Mouse (Mus musculus) hindbrain, embryonic 14.5 days (tissue): ENCODE measurements around the gene AW549877. TPM values are rescaled to one million over a fixed set of nuclear protein-coding genes. Genes with fewer than 3 reads are reported as not detected.

Source experiments
- ATAC-seq: fragments of 200-750 bp; cut with Nextera tagmentation; 2 replicates; pipeline ENCODE4 v1.8.0; 2017; ENCODE audit warnings: moderate number of reproducible peaks, mild to moderate bottlenecking, moderate TSS enrichment, moderate library complexity; ENCODE audit not compliant: low FRiP score
- DNase-seq: peaks from one replicate; pipeline ENCODE4 v3.0.0-alpha.2; 2015; ENCODE audit warnings: low spot score
- H3K27ac ChIP-seq: fragments of 300-500 bp; sonication (generic); 2 replicates; pipeline ENCODE4 v1.5.1; 2014; ENCODE audit warnings: mild to moderate bottlenecking, moderate library complexity
- H3K27me3 ChIP-seq: fragments of 300-500 bp; sonication (generic); 2 replicates; pipeline ENCODE4 v1.6.1; 2014; ENCODE audit warnings: mild to moderate bottlenecking, low read length, mixed read lengths; ENCODE audit not compliant: control insufficient read depth, insufficient read depth
- H3K36me3 ChIP-seq: fragments of 300-500 bp; sonication (generic); replicated peaks from 2 replicates; pipeline ENCODE4 v1.6.1; 2014; ENCODE audit not compliant: control insufficient read depth, insufficient read depth
- H3K4me1 ChIP-seq: fragments of 300-500 bp; sonication (generic); replicated peaks from 2 replicates; pipeline ENCODE4 v1.6.1; 2014; ENCODE audit warnings: antibody characterized with exemption, low read length, mixed read lengths; ENCODE audit not compliant: control insufficient read depth, insufficient read depth
- H3K4me2 ChIP-seq: fragments of 300-500 bp; sonication (generic); replicated peaks from 2 replicates; pipeline ENCODE4 v1.6.1; 2014; ENCODE audit warnings: mild to moderate bottlenecking, moderate library complexity
- H3K4me3 ChIP-seq: fragments of 300-500 bp; sonication (generic); replicated peaks from 2 replicates; pipeline ENCODE4 v1.5.1; 2014; ENCODE audit warnings: mild to moderate bottlenecking, low read length
- H3K9ac ChIP-seq: fragments of 300-500 bp; sonication (generic); 2 replicates; pipeline ENCODE4 v1.6.1; 2014
- H3K9me3 ChIP-seq: fragments of 300-500 bp; sonication (generic); 2 replicates; pipeline ENCODE4 v1.6.1; 2016; ENCODE audit warnings: low read length; ENCODE audit not compliant: control insufficient read depth
- WGBS: fragments of 180-500 bp; shearing (Covaris S2); extraction: QIAGEN DNeasy Blood & Tissue Kit; methylation state at CpG from one replicate; pipeline ENCODE4 v1.1.7; 2014; 5-methylcytosine and 5-hydroxymethylcytosine counted together
- polyA plus RNA-seq: library from polyadenylated mRNA; unstranded; fragments of >200 nt; fragmentation: Nextera tagmentation; extraction: Ambion mirVana; gene quantifications from 2 replicates; pipeline ENCODE4 v1.2.1, GENCODE M21; 2014

The AW549877 gene
- 56.5 and 62.9 TPM in 2 replicates for polyA plus RNA-seq

DNA sequence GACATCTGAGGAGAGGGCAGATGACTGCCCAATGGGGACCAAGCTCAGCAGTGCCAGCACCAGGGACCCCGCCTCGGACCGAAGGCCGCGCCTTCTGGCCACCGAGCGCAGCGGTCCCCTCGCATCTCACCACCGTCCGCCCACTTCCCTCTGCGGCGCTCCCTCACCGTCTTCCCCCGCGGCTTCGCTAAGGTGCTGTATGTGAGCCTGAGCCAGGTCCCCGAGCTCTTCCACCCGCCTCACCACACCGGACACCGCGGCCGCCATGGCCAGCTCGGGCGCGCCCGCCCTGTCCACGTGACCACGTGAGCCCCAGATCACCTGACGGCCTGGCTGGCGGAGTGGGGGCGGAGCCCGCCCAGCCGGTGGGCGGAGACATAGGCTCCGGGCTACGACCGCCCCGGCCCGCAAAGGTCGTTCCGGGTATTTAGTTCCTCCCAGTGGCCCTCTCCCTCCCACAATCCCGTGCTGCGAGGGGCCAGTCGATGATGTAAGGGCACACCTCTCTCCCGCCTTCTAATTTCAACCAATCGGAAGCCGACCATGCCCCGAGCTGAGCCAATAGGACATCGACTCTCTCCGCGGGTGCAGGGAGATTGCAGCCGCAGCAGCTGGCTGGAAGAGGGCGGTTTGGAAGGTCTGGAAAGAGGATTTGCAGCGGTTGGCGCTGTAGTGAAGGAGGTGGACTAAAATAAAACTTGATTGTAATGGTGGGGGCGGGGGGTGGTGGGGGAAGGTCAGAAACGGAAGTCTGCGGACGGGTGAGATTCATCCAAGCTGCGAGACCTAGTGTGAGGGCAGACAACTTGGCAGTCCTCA, at the start of gene AW549877:
Gene AW549877, minus strand, starts transcription at position 297 of the 819 bp plus-strand sequence.
- H3K36me3 ChIP-seq: peaks cover 16% of the 10 kb centered on the region
- no peaks in the 10 kb centered on the region for H3K27me3 ChIP-seq
- H3K9ac ChIP-seq: peak within 1 kb of the TSS; percentile 80
- peak within 1 kb of the TSS; percentile 73 for H3K4me2 ChIP-seq
- H3K4me3 ChIP-seq: peak within 1 kb of the TSS; percentile 82
- peak within 1 kb of the TSS; percentile 94 for H3K27ac ChIP-seq
- ATAC-seq (peak; percentile 100), DNase-seq (peak; percentile 97)
- WGBS: under 1% methylated on average over 61 of the region's 61 CpGs
- H3K4me1 ChIP-seq: peaks cover 19% of the 10 kb centered on the region
- no peaks in the 10 kb centered on the region for H3K9me3 ChIP-seq

DNA sequence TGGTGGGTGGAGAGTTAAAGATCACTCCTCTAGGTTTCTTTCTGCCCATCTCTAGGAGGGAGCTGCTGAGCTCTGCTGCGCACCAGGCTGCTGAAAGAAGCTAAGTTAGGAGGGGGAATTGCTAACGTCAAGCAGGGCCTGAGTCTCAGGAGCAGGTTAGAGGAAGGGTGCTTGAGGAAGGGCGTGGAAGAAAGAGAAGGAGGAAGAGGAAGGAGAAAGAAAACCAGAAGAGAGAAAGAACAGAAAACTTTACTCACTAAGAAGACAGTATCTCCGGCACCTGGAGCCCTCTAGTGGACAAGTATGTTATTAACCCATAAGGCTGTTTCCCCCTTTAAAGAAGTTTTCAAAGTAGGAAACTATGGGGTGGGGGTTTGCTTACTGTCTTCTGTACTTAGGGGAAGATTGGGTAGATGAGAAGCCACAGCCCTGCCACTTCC, 47.5 kb upstream of the AW549877 start:
- H3K4me2 ChIP-seq: no peak overlapping the region
- peaks cover 50% of the 10 kb centered on the region for H3K36me3 ChIP-seq
- peak; percentile 51 for DNase-seq
- H3K4me3 ChIP-seq: no peak overlapping the region
- no peak for ATAC-seq
- H3K9me3 ChIP-seq: no peaks in the 10 kb centered on the region
- no peaks in the 10 kb centered on the region for H3K4me1 ChIP-seq
- H3K27ac ChIP-seq: no peak overlapping the region
- no peaks in the 10 kb centered on the region for H3K27me3 ChIP-seq
- WGBS: 27% methylated on average over 4 of the region's 4 CpGs
- H3K9ac ChIP-seq: no peak overlapping the region

DNA sequence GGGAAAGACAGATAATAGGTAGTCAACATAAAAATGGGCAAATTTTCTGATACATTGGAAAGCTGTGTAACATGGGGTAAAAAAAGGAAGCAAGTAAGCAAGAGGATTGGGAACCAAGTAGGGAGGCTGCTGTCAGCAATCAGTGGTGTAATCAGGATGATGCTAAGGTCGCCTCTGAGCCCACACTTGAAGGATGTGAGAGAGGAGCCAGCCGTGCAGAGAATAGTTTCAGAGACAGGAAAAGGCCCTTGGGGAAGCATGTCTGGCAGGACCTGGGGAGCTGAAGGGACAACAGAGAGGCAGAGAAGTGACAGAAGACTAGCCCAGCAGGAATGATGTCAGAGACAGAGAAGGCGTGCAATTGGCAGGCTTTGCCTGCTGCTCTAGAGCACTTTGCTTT, 46.9 kb upstream of the AW549877 start:
- WGBS: 75% methylated on average over 3 of the region's 3 CpGs

DNA sequence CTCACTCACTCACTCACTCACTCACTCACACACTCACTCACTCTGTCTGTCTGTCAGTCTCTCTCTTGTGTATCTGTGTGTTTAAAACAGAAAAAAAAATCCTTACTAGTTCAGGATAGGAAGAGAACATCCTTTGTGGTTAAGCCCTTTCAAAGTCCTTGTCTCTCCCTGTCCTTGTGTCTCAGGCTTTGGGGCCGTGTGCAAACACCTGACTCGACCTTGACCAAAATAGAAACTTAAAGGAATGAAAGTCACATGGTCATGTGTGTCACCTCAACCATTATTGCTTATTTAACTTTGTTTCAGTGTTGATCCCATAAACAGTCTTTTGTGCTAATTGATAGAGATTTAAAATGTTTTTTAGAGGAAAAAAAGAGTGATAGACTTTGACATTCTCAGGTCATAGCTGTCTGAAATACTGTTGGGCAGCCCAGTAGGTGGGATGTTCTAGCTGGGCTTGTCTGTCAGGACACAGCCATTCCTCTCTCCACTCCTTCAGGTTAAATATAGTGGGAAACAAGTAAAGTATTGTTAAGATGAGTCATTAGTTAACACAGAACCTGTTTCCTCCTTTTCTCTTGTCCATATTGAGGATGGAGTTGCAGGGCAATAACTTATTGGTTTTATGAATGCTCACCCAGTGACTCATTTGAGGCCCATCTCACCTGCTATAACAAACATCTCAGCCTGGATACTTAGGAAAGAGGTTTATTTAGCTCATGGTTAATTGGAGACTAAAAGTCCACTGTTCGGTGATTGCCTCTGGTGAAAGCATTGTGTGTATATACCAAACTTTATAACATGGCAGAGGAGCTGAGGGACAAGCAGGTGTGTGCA, 37.8 kb upstream of the AW549877 start:
- H3K4me2 ChIP-seq: no peak overlapping the region
- 86% methylated on average over 3 of the region's 3 CpGs for WGBS
- H3K27me3 ChIP-seq: no peaks in the 10 kb centered on the region
- no peak overlapping the region for H3K4me3 ChIP-seq
- no peak overlapping the region for H3K9ac ChIP-seq
- H3K9me3 ChIP-seq: no peaks in the 10 kb centered on the region
- H3K4me1 ChIP-seq: 0 out of 2 replicates have a peak, but pooled peaks cover 2% of the 10 kb centered on the region
- no peak for ATAC-seq
- no peak overlapping the region for H3K27ac ChIP-seq
- DNase-seq: no peak
- peaks cover 25% of the 10 kb centered on the region for H3K36me3 ChIP-seq

More for the DNA sequence above, 46.9 kb upstream of the AW549877 start:
- H3K27me3 ChIP-seq: no peaks in the 10 kb centered on the region
- no peak for DNase-seq
- no peak overlapping the region for H3K9ac ChIP-seq
- peaks cover 48% of the 10 kb centered on the region for H3K36me3 ChIP-seq
- no peaks in the 10 kb centered on the region for H3K9me3 ChIP-seq
- no peaks in the 10 kb centered on the region for H3K4me1 ChIP-seq
- no peak overlapping the region for H3K27ac ChIP-seq
- H3K4me3 ChIP-seq: no peak overlapping the region
- H3K4me2 ChIP-seq: no peak overlapping the region
- ATAC-seq: no peak

DNA sequence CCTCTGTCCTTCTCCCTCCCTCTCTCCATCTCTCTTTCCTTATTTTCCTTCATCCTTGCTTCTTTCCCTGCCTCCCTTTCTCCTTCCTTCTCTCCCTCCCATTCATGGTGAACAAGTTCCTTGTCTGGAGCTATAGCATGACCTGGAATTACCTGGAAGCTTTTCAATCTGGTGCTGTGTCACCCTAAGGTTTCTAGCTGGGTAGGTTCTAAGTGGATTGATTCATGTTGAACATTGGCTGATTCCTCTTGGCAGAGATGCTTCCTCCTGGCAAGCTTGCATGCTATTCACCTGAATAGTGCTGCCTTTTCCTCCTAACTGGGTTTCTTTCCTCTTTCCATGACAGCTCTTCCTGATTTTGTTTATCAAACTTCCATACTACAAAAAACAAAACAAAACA, 33.4 kb upstream of the AW549877 start:
- ATAC-seq: no peak
- no peaks in the 10 kb centered on the region for H3K9me3 ChIP-seq
- H3K9ac ChIP-seq: 0 out of 2 replicates have a peak overlapping the region, but pooled peaks have one; percentile 3
- H3K27ac ChIP-seq: no peak overlapping the region
- H3K36me3 ChIP-seq: no peaks in the 10 kb centered on the region
- no peak for DNase-seq
- H3K4me2 ChIP-seq: no peak overlapping the region
- peaks cover 12% of the 10 kb centered on the region for H3K4me1 ChIP-seq
- H3K4me3 ChIP-seq: no peak overlapping the region
- H3K27me3 ChIP-seq: no peaks in the 10 kb centered on the region

DNA sequence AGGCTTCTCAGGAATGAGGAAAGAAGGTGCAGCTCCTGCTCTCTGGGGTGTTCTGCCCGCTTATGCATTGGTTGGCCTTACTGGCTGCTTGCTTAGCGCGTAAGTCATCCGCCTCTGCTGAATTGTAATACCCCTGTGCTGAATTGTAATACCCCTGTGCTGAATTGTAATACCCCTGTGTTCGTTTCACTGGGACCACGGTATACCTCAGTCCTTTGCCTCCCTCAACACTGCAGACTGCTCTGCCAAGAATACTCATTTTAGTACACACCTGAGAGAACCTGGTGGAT, 32.8 kb upstream of the AW549877 start:
- WGBS: 81% methylated on average over 6 of the region's 6 CpGs
- no peaks in the 10 kb centered on the region for H3K9me3 ChIP-seq
- no peaks in the 10 kb centered on the region for H3K36me3 ChIP-seq
- 0 out of 2 replicates have a peak overlapping the region, but pooled peaks have one; percentile 69 for H3K4me2 ChIP-seq
- H3K27me3 ChIP-seq: no peaks in the 10 kb centered on the region
- ATAC-seq (no peak), DNase-seq (no peak)
- peaks cover 12% of the 10 kb centered on the region for H3K4me1 ChIP-seq
- no peak overlapping the region for H3K27ac ChIP-seq
- 0 out of 2 replicates have a peak overlapping the region, but pooled peaks have one; percentile 3 for H3K9ac ChIP-seq
- no peak overlapping the region for H3K4me3 ChIP-seq

DNA sequence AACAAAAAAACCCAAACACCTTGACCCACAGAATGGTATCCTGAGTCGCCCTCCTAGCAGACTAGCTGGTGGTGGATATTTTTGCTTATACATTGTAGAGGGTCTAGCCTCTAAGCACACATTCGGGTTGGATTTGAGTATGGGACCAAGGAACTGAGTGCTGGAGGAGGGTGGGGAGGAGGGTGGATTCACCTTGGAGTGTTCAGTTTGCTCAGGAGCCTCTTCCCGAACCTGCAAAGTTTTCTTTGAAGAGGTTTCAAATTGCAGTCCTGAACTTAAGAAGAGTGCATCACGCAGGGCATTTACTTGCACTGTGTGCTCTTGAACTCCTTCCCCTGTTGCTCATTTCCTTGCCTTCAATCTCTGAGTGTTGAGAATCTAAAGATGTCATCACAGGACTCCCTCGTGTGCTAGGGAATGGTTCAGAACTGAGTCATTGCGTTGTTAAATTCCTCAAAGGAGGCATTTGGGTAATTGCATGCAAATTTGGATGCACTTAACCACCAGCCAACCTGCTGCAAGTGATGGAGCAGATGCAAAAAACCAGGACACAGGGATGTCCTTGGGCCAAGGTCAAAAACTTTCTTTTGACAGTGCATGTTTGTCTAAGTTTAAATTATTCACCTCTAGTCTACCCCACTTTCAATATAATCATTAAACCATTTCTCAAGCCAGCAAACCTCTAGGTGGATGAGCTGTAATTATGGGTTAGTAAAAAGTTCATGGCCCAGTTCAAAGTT, 32.3 kb upstream of the AW549877 start:
- 11% methylated on average over 6 of the region's 6 CpGs for WGBS
- DNase-seq (peak; percentile 25), ATAC-seq (no peak)
- H3K9ac ChIP-seq: peak overlapping the region; percentile 80
- H3K36me3 ChIP-seq: no peaks in the 10 kb centered on the region
- peak overlapping the region; percentile 96 for H3K27ac ChIP-seq
- H3K4me2 ChIP-seq: peak overlapping the region; percentile 69
- H3K4me1 ChIP-seq: peaks cover 12% of the 10 kb centered on the region
- H3K27me3 ChIP-seq: no peaks in the 10 kb centered on the region
- H3K9me3 ChIP-seq: no peaks in the 10 kb centered on the region
- peak overlapping the region; percentile 67 for H3K4me3 ChIP-seq

DNA sequence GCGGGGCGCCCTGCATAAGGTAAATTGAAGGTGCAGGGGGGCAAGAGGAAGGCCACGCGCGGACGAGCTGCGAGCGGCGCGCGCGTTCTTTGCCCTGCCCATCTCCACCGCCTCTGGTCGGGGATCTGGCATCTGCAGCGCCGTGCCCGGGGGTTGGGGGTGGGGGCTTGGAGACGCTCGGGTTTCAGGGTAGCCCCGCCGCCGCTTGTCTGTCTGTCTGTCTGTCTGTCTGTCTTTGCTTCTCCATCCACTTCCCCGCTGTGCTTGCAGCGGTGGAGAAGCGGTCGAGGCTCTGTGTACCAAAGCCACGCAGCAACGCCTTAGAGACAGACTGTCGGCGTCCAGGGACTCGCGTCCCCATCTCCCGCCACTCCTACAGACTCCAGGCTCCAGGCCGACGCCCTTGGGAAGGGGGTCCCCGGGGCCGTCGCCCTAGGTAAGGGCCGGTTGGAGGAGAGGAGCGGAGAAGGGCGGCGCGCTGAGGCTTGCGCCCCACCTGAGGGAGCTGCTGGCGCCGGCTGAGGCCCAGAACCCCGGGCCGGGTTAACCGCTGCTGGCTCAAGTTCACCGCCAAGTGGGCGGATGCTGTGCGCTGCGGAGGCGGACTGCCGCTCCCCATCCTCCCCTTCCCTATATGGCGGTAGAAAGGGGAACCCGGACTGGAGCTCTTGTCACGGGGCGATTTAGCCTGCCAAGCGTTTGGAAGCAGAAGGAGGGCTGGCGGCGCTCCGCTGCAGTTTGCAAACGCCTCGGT, 31.5 kb upstream of the AW549877 start:
- DNase-seq: peak; percentile 79
- no peaks in the 10 kb centered on the region for H3K36me3 ChIP-seq
- H3K4me2 ChIP-seq: peak overlapping the region; percentile 69
- peak; percentile 83 for ATAC-seq
- peak overlapping the region; percentile 67 for H3K4me3 ChIP-seq
- under 1% methylated on average over 63 of the region's 65 CpGs for WGBS
- H3K4me1 ChIP-seq: peaks cover 12% of the 10 kb centered on the region
- H3K9ac ChIP-seq: peak overlapping the region; percentile 80
- no peaks in the 10 kb centered on the region for H3K27me3 ChIP-seq
- peak overlapping the region; percentile 96 for H3K27ac ChIP-seq
- H3K9me3 ChIP-seq: no peaks in the 10 kb centered on the region
